Mouse (Mus musculus) induced T-regulatory cell, adult 2 months (primary cell): Measurements from ENCODE around the gene Senp7.
"Not testable (repeated sequence)": the region's sequence is repeated elsewhere in the genome, so short reads cannot be mapped to it uniquely, and the experiment has no call there.

Experiments used
- DNase-seq: peaks from one replicate; pipeline ENCODE4 v3.0.0-alpha.2; 2012; ENCODE audit warnings: low read depth

Gene Senp7

DNA sequence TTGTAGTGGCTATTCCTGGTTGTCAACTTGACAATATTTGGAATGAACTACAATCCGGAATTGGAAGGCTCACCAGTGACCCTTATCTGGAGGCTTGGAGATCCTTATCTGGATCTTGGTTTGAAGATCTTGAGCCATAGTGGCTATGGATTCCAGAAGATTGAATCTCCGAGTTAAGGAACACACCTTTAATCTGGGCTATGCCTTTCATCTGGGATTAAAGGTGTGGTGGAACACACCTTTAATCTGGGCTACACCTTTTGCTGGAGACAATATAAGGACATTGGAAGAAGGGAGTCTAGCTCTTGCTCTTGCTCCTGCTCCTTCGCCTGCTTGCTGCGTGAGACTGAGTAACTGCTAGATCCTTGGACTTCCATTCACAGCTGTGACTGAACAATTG lies at the start of gene Senp7:
Gene Senp7, plus strand, starts transcription at position 301 of the 400 bp plus-strand sequence.
- not testable (repeated sequence) for DNase-seq

DNA sequence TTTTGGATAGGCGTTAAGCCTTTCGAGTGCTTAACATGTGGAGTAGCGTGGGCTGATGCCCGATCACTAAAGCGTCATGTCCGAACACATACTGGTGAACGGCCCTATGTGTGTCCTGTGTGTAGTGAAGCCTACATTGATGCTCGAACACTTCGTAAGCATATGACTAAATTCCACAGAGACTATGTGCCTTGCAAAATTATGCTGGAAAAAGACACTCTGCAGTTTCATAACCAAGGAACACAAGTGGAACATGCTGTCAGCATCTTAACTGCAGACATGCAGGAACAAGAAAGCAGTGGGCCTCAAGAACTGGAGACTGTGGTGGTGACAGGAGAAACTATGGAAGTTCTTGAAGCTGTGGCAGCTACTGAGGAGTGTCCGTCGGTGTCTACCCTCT lies 41.3 kb upstream of the Senp7 start:
- DNase-seq, result no peak

DNA sequence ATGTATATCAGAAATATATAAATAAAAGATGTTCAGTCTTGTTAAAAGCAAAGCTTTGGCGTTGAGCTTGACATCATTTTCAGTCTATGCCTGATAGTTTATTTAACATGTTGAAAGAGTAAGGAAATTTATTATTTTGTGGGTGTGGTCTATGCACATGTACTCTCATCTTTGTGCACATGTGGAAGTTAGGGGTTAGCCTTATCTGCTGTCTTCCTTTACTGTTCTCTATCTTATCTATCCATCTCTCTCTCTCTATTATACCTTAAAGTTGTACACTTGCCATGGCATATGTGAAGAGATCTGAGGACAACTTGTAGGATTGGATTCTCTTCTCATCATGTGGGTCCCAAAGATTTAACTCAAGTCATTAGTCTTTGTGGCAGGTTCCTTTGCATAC lies 39.3 kb upstream of the Senp7 start:
- no peak for DNase-seq

DNA sequence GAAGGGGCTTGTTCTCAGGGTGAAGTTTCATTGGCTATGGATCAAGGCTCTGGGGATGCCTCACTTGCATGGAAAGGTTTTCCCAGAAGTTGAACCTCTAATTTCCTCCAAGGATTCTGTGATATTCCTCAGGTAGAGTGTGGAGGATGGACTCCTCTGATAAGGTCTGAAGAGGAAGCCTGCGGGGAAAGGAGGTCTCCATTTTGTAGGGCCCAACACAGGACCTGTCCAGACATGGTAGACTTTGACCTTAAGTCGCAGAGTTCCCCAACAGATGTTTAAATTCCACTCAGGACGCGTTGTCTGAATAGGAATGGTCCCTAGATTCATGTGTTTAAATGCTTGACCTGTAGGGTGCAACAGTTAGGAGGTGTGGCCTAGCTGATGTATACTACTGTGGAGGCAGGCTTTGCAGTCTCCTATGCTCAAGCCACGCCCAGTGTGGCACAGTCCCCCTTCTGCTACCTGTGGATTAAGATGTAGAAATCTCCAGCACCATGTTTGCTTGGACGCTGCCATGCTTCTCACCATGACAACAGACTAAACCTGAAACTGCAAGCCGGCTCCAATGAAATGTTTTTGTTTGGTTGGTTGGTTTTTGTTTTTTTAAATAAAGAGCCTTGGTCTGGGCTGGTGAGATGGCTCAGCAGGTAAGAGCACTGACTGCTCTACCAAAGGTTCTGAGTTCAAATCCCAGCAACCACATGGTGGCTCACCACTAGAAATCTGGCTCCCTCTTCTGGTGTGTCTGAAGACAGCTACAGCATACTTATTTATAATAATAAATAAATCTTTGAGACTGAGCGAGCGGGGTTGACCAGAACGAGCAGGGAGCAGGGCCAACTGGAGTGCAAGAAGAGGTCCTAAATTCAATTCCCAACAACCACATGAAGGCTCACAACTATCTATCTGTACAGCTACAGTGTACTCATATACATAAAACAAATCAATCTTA lies 35.1 kb upstream of the Senp7 start:
- no peak for DNase-seq

DNA sequence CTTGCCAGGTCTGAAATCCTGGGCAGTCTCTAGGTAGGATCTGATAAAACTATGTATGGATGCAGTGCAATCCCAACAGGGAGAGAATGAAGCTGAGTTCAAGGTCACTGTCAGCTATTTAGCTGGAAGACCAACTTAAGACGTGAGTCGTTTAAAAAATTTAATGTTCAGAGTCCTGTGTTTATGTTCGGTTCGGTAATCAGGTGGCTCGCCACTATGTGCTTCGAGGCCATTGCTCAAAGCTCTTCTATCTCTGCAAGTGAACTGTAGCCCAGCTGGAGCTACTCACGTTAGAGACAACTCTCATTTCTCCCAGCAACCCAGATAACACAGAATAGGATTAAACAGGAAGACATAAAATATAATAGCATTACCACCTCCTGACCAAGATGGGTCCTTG lies 34.1 kb upstream of the Senp7 start:
- no peak for DNase-seq

DNA sequence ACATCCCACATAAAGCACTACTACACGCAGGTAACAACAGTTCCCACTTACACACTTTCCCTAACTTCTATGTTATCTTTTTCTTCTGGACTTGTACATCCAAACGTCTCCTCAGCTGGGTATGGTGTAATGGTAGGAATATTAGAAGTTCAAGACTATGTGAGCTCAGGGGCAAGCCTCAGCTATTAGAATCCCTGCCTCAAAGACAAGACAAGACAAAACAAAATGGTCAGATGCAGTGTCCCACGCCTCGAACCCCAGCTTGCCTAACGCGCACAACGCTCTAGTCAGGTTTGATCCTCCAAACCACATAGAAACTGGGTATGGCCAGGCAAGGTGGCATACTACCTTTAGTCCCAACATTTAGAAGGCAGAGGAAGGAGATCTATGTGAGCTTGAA lies 28.5 kb upstream of the Senp7 start:
- DNase-seq, result no peak

DNA sequence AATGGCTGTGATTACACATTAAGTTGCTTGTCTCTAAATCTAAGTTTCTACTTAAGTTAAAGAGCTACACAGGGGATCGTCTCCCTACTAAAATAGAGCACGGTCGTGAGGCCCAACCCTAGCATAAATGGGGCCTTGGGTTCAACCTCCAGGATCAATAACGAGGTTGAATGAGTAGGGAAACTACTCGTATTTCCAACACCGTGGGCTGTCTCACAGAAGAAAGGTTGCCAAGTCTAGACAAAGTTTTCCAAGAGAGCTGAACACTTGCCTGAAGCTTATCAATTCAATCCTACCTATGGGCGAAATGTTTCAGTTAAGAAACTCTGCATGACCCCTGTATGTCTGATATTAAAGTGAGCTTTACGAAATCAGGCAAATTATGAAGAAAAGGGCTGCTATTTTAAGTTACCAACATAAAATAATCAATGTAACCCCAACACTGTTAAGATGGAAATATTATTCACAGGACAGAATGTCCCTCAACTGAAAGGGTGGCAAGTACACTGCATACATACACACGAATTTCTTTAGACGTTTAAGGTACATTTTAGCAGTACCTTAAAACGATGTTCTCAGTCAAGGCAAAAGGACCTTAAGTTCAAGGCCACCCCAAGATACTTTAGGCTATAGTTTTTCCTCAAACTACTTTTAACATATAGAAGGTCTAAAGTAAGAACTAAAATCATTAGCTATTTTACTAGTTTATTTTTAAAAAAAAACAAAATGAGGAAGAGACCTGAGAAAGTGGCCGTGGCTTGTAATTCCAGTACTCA lies 20.1 kb upstream of the Senp7 start:
- DNase-seq, result peak; percentile 46

DNA sequence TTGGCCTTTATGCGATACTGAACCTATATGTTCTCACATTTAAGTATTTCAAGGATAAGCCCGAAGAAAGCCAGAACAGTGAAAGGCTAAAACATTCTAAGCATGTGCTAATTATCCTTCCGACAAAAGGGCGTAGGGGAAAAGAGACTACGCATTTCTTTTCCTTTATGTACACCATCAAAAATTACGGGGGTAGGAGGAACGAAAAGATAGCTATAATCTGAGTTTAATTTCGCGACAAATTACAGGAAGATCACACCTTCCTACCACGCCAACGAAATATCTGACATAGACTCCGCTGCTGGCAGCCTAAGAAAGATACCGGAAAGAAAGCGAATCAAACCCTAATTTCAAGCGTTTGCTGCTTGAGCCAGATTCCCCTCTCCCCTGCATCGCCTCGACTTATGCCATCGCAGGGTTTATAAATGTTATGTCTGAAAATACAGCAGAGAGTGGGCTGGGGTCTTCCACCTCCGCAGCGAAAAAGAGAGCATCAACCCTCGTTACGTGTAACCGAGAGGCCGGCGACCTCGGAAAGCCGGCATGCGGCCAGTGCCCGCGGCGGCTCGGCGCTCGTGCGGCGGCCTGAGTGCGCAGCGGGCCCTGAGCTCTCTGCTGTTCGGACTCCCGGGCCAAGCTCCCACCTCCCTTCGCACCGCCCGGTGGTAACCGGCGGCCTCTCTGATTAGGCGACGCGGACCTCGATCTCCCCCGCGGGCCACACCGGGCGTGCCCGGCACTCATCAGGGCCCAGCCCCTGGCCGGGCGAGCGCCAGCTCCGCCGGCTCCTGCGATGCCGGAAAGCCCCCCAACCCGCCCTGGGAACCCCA lies 19.2 kb upstream of the Senp7 start:
- DNase-seq, result peak; percentile 74

DNA sequence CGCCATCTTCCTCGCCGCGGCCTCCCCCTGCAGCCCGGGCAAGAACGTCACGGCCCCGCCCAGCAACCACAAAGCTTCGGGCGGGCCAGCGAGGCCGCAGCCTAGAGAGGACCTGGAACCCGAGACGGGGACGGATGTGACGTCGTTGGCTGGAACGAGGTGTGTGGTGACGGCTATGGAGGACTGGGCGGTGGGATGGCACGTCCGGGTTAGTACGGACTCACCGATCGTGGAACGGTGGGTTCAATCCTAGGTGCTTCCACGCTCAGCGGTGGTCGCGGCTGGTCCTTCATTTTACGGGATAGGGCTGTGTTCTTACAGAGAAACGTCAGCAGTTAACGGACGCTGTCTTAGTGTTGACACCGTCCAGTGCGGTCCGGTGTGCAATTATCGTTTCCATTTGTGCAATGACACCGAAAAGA lies 18.5 kb upstream of the Senp7 start, which contains the start of gene Pcnp:
Gene Pcnp, minus strand, starts transcription at position 79 of the 422 bp plus-strand sequence.
- peak; percentile 98 for DNase-seq

DNA sequence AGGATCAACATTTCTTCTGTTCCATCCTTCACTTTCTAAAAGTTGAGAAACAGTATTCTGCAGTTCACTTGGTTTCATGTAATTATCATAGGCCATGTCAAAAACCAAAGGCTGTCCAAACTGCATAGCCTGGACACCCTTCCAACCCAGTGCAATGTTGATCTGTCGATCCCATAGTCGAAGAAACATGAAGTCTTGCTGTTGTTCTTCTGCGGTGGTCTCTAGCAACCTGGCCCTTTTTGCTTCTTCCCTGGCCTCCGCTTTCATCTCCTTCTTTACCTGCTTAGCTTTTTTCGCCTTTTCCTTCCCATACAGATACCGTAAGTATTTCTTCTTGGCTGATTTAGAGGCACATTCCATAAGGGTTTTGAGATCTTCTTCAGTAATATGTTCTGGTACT lies 13.6 kb upstream of the Senp7 start:
- no peak for DNase-seq

DNA sequence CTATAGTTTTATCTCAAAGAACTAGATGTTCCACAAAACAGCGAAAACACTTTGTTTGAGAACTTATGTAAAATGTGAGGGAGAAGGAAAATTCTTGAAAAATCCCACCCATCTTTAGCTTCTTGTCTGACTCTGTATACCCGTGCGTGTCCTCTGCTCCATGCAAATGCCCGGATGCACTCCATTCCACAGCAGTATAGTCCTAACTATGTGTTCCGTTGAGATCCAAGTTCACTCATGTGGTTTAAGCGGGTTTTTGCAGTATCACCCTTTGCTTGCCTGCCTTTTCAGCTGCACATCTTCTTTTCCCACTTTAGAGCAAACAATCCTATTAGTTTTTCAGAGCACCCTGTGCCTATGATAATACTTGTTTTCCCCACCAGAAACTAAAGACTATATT lies 11.6 kb upstream of the Senp7 start:
- DNase-seq, result peak; percentile 35

DNA sequence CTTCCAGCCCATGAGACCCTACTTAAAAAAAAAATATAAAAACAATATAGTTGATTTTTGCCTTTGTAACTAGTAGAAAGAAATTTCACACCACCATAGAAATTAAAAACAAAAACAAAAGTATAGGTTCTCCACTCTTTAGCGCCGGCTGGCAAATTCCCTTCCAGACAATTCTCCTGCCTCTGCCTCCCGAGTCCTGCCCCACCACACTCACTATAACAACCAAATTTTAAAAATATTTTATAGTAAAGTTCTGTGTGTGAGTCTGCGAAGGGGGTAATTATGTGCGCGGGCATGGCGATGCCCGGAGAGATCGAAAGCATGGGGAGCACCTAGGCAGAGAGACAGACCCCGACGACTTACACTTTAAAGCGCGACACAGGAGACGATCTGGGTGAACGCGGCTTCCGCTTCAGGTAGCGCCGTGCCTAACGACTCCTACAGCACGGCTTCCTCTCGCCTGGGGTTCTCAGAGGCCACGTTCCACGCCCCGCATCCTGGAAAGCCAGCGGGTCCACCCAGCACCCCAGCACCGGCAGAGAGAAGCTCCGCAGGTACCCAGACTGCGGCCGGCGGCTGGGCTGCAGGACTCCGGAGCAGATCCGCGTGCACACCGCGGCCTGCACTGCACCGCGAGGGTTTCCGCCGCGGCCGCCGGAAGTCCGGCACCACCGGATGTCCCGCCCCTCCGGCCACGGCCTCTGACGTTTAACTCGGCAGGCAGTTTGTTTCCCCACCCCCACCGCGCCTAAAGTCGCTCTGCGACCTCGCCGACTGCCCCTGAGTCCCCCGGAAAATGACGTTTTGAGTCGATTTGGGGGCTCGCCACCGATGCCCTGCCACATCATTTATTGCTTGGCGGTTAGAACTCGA lies 10.8 kb upstream of the Senp7 start, which contains the start of gene Trmt10c:
Gene Trmt10c, minus strand, starts transcription at position 682 of the 873 bp plus-strand sequence.
- DNase-seq, result peak; percentile 95

DNA sequence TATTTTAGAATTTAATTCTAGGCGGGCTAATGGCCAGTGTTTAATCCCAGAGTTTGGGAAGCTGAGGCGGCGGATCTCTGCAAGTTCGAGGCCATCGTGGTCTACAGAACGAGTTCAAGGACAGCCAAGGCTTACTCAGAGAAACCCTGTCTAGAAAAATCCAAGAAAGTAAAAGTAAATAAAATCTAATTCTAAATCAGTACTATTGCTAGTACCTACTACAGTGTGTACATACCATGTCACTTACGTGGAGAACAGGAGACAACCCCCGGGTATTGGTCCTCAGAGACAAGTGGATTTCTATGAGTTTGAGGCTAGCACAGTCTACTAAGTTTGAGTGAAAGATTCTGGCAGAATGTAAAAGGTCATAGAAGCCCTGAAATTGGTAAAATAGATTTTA lies 10.0 kb upstream of the Senp7 start:
- DNase-seq, result no peak

DNA sequence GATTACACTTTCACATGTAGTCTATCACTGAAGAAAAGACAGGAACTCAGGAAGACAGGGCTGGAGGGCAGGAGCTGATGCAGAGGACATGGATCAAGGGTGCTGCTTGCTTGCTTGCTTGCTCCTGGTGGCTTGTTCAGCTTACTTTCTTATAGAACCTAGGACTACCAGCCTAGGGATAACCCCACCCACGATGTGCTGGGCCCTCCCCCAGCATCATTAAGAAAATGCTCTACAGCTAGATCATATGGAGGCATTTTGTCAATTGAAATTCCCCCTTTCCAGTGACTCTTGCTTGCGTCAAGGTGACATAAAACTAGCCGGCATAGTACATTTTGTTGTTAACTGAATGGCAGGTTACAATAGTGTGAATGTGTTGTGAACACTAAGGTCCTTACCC lies 7.8 kb downstream of the Senp7 start:
- no peak for DNase-seq

DNA sequence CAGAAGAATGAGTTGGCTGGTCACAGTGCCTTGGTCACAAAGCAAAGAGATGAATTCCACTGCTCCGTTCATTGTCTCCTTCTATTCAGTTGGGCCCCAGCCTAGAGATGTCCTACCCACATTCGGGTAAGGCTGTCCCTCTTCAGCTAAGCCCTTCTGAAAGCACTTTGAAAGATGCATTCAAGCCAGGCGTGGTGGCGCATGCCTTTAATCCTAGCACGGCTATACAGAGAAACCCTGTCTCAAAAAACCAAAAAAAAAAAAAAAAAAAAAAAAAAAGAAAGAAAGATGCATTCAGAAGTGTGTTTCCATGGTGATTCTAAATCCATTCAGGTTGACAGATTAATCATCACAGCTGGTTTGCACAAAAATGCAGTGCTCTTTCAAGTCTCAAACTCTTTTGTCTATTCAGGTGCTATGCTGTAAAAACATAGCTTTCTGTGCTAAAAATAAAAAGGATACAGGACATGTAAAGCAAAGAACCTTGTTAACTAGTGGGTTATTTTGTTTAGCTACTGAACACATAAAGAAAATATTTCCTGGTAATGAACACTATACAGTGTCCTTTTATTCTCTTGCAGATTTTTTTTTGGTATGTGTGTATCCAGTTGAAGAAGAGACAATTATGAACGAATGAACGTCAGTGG lies 8.9 kb downstream of the Senp7 start:
- DNase-seq, result no peak

DNA sequence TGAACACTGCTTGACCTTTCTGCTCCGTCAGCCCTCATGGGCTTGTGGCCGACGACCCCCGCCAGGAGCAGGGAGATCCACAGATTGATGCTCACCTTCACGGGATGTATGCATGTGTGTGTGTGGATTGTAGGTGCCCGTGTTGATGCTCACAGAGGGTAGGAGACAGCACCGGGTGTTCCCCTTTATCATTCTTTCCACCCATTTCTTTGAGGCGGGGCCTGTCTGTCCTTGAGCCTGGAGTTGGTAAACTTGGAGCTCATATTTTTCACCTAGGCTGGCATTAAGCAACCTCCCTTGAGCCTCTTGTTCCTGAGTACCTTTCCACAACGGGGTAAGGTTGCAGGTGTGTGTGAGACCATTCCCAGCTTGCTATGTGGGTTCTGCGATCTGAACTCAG lies 10.0 kb downstream of the Senp7 start:
- no peak for DNase-seq

DNA sequence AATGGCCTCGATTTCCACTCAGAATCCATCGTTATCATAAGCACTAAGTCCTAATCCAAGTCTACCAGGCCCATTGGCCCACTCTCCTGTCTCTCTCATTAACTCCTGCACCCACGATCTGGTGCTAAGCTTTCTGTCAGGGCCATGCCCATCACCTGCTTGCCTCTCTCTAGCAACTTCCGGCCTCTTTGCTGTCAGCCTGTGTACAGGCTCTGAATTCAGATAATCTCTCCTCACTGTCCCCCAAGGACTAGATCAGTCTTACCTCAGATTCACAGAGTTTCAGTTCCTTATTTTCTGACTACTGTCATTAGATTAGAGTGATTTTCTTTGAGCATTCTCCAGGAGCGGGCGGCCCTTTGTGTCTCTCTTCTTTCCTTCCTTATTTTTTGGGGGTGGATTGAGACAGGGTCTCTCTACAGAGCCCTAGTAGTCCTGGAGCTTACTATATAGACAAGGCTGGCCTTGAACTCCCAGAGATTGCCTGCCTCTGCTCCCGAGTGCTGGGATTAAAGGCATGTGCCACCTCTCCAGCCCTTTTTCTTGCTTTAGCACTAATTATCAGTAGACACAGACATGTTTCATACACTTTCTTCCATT lies 14.0 kb downstream of the Senp7 start:
- DNase-seq, result no peak

DNA sequence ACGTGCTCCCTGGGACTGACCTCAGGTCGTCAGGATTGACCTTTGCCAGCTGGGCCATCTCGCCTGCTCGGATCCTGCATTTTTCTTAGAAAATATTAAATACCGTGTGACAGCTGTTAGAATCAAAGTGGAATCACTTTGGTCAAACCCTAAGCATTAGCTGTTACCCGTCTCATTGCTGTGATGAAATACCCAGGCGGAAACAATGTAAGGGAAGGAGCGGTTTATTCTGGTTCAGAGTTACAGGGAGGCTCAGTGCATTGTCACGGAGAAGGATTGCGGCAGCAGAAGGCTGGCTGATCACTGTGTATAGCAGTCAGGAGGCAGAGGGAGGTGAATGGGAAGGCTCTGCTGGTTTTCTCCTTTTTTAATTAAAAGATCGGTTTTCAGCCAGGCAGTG lies 14.8 kb downstream of the Senp7 start:
- no peak for DNase-seq

DNA sequence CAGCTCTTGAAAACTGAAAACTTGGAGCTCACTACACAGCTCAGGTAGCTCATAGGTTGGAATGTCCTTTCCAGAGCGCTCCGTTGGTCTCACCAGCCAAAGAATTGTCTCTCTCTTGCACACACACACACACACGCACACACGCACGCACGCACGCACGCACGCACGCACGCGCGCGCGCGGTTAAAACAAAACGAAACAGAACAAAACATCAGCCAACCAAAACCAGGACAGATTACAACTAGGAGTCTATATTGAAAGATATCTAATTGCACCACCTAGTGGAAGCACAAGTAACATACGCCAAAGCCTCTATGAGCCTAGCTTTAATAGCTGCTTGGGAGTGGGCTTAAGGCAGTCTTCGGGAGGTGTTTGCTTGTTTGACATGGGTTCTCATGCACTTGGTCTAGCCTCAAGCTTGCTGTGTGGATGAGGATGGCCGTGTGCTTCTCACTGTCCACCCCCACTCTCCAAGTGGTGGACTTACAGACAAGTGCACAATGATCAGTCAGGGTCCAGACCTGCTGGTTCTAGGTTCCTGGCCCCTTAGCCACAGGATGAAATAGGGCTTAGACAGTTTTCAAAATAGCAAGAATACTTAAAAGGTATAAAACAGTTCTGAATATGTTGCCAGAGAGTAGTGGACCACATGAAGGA lies 16.3 kb downstream of the Senp7 start:
- peak; percentile 90 for DNase-seq

DNA sequence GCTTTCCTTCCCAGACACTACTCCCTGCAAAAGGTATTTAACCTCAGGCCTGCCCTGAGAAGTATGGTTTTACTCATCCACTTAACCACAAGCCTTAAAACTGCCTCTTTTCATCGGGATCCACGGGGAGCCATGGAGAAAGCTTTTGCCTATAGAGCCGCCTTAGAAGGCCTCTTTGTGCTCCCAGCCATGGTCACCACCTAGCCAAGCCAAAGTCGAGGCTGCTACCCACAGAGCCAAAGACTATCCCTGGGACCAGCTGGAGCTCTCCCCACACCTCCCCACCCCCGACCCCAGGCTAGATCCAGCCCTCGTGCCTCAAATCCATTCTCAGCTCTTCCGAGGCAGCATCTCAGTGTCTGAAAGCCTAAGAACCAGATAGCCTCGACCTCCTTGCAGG lies 18.0 kb downstream of the Senp7 start:
- DNase-seq, result no peak
